Mouse (Mus musculus) cerebellum, adult (tissue): Measurements from ENCODE around the gene Gnpat.

ENCODE experiments used
- ATAC-seq: cut with Nextera tagmentation; 2 replicates; pipeline ENCODE4 v1.9.2; 2017; ENCODE audit warnings: mild to moderate bottlenecking, moderate library complexity, mixed read lengths; ENCODE audit not compliant: insufficient number of reproducible peaks, low FRiP score, low TSS enrichment

Gene Gnpat

DNA sequence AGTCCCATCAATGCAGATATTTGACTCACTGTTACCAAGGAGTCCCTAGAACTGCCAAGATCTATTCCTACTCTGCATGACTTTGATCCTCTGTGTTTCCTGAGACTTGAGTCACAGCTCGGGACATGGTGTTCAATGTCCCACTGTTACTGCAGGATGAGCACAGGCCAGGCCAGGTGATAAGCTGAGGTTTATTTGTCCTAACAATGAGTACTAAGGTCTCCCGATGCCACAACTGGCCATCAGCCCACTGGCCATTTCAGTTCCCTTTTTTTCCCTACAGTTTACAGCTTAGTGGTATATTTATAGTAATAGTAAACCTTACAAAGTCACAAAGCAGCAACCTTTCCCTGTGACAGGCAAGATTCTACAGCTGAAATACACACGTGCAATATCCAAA is 69.6 kb downstream of the Gnpat start:
- ATAC-seq = no peak

DNA sequence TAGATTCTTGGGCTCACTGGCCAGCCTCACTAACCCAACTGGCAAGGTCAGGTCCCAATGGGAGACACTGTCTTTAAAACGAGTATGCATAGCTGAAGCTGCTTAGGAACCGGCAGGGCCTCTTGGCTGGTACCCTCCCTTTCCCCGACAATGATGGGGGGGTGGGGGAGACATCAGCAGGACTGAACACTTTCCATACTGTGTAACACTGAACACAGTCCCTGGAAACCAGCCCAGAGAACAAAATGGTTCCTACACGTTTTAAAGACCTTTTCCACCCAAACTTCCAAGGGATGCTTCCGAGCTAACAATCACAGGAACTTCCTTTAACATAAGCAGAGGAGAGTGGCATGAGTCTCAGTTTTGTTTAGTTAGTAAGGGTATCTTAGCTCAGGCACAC is 72.3 kb downstream of the Gnpat start:
- ATAC-seq = no peak

- ATAC-seq = no peak
Observed at GRCm38 (mm10) chr8:124936699-124937098, 73.9 kb downstream of the Gnpat start.

GRCm38 (mm10) chr8:124937293-124937692 is 74.5 kb downstream of the Gnpat start:
- ATAC-seq = no peak
